Mouse (Mus musculus) midbrain, embryonic 10.5 days (tissue): ENCODE measurements around the gene Nek11. TPM values are rescaled to one million over a fixed set of nuclear protein-coding genes. Genes with fewer than 3 reads are reported as not detected.

Experiments
- polyA plus RNA-seq: library from polyadenylated mRNA; unstranded; fragments of >200 nt; fragmentation: Nextera tagmentation; extraction: Ambion mirVana; gene quantifications from 2 replicates; pipeline ENCODE4 v1.2.1, GENCODE M21; 2016

Gene Nek11
- polyA plus RNA-seq, 1 experiment from 2014 or later = 0.44 TPM

Other genes starting within 250 kb of the Nek11 start
- 14.9 and 15.1 TPM in 2 replicates for gene Aste1, start 132 bp downstream of the Nek11 start, polyA plus RNA-seq
- gene Atp2c1, start 131.8 kb upstream of the Nek11 start, polyA plus RNA-seq = 54.8 and 56.3 TPM in 2 replicates
- gene Pik3r4, start 247.5 kb upstream of the Nek11 start, polyA plus RNA-seq = 23.9 and 24.0 TPM in 2 replicates